Mouse (Mus musculus): ENCODE results near the gene Ssbp2. TPM values are rescaled to one million over a fixed set of nuclear protein-coding genes. Genes with fewer than 3 reads are reported as not detected.

Gene Ssbp2
- total RNA-seq, 2 experiments from 2014 or later, result 42.0 to 50.9 TPM

DNA sequence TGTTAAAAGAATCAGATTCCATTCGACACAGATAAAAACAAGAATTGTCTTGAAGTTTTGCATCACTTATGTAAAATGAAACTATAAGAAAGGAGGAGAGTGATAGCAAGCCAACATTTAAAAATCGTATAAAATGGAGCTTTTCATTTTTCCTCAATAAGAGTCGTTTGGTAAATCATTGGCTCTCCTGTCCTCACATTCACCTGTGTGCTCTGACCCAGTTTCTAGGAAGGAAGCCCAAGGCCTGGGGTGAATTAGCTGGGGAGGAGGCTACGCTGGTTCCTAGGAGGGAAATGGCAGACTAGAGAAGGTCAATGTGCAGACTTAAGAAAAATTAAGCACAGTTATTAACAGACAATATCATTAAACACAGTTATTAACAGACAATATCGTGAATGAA, 156.8 kb downstream of the Ssbp2 start:
- DNase-seq (ENCODE audit: low spot score in 2 of 2), result no peak

DNA sequence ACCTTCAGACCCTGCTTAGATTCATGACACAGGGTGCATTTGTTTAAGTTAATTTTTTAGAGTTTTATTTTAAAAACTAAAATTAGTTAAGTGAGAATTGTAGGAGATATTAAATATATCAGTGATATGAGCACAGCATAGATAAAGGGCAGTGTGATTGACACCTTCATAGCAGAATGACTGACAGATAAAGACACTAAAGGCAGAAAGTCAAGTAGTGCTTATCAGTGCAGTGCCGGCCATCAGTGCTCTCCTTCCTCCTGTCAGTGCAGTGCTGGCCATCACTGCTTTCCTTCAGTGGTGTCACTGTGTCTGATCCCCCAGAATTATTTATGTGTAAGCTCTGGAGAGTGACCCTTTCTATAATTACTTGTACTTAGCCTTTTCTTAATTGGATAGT, 159.3 kb downstream of the Ssbp2 start:
- DNase-seq (ENCODE audit: low spot score in 2 of 2), result no peak

DNA sequence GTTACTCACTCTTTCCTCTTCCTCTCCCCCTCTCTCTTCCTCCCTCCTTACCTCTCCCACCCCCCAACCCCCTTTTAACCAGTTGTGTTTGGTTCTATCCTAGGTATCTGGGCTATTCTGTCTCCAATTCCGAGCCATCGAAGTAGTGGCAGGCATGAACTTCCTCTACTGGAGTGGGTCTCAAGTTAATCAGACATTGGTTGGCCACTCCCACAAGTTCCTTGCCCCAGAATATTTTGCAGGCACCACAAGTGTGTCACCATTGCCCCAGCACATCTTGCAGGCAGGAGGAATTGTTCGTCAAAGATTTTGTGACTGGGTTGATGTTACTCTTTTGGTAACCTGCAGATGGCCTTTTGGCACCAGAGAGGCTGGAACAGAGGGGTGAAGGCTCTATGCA, 160.5 kb downstream of the Ssbp2 start:
- DNase-seq (ENCODE audit: low spot score in 2 of 2), result no peak

DNA sequence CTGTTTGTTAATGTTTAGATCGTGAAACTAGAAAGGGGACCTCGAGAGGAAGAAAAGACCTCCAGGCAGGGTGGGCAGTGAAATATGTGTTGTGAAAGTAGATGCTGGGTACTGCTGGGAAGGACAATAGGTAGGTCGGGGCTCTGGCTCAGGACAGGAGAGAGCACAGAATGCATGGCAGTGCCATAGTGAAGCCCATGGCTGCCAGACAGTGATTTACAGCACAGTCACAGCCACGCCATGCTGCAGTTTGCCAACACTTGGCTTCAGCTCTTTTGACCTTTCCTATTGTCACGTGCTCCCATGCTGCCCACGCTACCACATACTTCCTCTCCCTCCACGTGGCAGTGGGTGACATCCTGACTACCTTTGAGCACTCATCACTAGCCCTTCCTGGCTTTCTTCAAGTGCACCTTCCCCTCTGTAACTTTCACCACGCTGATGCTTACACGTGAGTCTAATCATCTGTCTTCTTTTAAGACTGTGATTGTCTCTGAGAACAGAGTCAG, 171.3 kb downstream of the Ssbp2 start:
- DNase-seq (ENCODE audit: low spot score in 2 of 2), result no peak

DNA sequence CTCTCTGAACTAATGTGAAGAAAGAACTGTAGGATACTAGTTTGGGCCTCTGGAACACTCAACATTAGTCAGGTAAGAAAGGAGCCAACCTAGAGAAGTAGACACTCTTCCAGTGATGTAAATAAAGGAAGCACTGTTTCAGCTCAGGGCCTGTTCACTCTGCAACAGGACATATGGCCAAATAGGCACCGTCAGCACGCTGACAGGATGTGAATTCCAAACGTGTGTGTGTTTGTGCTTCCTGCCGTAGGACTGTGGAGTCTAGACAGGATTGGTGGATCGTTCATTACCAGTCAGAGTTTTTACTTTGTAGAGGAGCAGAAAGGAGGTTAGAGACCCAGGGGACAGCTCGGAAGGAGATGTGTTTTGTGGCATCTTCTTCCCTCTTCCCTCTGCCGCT, 174.0 kb downstream of the Ssbp2 start:
- DNase-seq (ENCODE audit: low spot score in 2 of 2), result no peak

DNA sequence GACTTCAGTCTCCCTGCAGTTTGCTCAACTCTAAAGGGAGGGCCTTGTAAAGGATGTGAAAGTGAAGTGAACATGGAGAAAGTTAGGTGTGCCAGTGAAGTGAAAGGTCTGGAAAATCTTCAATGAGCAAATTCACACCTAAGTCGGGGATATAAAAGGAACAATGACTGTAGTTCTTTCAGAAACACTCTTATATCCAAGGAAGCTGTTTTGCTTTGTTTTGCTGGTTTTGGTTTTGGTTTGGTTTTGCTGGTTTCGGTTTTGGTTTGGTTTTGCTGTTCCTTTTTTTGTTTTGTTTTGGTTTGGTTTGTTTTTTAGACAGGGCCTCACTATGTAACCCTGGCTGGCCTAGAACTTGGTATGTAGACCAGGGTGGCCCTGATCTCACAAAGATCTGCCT, 175.9 kb downstream of the Ssbp2 start:
- DNase-seq (ENCODE audit: low spot score in 2 of 2), result no peak

DNA sequence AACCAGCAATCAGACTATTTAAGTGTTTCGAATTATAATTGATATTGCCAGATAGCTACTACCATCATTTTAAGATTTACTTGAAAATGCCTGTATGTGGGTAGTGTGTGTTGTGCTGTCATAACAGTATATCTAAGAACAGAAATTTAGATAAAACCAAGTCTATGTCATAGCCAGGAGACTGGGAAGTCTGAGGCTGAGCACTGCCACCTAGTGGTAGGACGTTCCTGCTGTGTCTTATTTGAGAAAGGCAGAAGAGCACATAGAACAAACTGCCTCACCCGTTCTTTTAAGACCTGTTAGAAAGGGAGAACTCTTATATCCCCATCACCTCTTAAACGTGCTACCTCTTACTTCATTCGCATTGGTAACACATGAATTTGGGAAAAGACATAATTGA, 176.7 kb downstream of the Ssbp2 start:
- peak; percentile 38 to 53 for DNase-seq (ENCODE audit: low spot score in 2 of 2)

DNA sequence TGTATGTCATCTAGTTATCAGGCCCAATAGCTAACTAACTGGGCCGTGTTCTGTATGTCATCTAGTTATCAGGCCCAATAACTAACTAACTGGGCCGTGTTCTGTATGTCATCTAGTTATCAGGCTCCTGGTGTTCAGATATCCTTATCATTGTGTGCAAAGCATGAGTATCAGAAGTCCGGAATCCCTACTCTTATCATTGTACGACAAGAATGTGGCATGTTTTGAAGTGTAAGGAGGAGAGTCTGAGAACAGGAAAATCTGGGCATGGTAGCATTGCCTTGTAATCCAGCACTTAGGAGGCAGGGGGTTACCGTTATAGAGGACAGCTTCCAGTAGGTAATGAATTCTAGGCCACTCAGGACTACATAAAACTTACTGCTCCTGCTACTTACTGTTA, 178.8 kb downstream of the Ssbp2 start:
- no peak for DNase-seq (ENCODE audit: low spot score in 2 of 2)

DNA sequence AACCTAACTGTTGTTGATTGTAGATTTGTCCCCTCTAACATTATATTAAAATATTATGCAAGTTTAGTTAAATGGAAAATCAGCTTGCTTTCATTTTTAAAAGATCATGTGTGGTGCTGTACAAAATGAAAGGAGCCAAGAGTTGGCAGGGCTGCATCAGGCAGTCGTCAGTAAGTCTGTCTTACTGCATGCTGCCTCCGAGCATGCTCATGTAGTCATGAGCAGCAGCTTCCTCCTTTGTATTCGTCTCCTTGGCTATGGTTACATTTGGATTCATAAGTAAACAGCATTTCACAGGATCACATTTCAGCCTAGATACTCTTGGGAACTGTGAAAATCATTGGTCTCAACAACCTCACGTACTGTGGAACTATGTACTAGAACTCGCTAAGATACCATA, 180.1 kb downstream of the Ssbp2 start:
- DNase-seq (ENCODE audit: low spot score in 2 of 2), result no peak

DNA sequence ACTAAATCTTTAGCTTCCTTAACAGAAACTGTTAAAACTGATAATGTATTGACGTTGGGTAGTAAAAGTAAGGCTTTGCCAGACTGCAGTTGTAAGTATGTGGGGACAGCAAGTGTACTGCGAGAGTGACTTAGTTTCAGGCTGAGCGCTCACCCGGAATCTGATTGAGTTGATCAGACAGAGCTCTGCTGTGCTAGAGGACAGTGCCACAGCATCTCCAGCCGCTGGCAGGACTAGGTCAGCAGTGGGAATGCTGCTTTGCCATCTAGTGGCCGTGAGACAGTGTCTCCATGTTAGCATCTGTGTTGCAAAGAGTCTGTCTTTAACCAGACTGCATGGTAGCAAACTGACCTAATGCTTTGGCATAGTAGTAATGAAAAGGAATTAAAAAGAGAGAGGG, 188.2 kb downstream of the Ssbp2 start:
- no peak for DNase-seq (ENCODE audit: low spot score in 2 of 2)

DNA sequence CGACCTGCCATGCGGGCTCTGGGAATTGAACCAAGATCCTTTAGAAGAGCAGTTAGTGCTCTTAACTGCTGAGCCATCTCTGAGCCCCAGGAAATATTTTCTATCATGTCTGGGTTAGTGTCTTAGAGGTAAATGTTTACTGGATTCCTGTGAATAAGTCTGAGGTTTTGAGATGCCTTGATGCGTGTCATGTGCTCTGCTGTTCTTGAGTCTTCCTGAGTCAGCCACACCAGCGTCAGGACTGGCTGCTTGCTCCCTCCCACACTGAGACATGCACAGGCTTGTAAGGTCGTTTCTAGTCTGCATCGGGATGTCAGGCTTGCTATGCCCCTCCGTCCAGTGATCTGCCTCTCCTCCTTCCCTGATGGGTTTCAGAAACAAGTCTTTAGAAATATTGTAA, 189.8 kb downstream of the Ssbp2 start:
- DNase-seq (ENCODE audit: low spot score in 2 of 2), result no peak

DNA sequence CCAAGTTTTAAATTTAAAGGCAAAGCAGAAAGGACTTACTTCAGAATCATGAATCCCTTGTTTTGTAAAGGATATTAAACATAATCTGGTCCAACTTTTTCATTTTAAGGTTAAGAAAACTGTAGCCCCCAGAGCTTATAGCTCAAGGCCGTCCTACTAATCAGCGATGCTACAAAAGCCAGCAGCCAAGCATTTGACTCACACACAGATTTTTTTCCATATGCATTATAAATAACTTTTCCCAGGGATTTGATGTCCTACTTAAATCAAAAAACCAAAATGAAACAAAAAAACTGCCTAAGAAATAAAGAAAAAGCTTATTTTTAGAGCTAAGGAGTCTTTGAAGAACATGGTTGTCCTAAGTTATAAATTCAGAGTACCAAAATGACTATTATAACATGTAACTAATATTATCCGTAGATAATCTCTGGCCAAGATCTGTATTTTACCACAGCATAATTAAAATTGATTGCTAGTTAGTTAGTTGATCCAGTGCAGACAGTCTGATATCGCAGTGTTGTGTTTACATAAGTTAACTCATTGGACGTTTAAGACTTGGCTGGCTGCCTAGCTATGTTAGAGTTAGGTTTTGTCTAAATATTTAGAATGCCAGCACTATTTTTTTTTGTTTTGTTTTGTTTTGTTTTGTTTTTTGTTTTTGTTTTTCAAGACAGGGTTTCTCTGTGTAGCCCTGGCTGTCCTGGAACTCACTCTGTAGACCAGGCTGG, 201.1 kb downstream of the Ssbp2 start:
- no peak for DNase-seq (ENCODE audit: low spot score in 2 of 2)

DNA sequence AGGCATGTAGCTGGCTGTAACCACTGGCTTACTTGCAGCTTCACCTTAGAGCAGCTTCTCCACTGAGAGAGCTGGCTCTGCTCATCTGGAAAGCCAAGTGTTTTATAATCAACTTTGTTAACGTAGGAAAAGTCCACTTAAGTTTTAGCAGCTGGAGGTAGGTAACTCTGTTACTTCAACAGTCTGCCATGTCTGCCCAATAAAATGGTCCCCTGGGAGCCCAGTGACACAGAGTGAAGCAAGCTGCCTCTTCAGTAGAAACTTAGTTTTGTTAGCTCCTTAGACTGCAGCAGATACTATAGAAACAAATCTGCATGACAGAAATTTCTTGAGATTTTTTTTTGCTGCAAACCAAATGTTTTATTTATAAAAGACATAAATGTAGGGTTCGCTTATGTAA, 202.7 kb downstream of the Ssbp2 start:
- DNase-seq (ENCODE audit: low spot score in 2 of 2), result no peak

DNA sequence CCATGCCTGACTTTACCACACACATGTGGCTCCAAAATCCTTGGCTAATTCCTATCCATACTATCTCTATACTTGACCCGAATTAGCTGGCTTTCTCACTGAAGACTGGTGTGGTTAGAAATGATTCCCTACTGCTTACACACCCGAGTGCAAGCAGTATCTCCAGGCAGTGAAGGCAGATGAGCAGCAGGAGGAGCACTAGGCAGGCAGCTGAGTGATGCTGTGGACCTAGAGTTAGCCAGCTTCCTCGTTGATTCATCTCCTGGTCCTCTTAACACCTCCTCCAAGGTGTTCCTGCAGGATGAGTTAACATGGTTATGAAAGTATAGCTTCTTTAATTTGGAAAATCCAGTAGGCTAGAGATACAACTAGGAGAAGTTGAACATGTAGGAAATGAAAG, 213.2 kb downstream of the Ssbp2 start:
- no peak for DNase-seq (ENCODE audit: low spot score in 2 of 2)

DNA sequence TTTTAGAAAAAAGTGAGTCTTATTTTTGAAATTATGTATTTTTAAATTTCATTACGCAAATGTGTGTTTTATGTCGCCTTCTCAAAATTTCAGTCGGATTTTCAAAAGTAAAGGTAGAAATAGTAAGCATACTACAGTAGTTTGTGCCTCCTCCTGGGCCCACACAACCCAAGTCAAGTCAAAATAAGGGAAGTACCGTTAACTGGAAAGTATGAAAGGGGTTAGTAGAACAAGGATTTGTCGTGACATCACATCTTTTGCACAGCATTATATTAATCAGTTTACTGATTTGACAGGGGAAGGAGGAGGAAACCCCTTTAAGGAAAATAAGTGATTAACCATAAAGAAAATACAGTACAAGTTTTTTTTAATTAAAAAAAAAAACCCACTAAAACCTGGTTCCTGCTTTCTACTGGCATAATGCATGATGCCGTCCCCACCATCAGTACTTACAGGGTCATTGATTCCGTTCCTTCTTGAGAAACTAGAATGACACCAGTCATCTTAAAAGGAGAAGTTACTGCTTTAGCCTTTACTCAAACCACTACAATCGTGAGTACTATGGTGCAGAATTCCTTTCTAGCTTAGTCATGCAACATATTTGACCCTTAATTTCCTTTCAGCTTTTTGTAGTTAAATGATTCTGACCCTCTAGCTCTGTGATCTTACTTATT, 220.8 kb downstream of the Ssbp2 start:
- DNase-seq (ENCODE audit: low spot score in 2 of 2), result no peak

DNA sequence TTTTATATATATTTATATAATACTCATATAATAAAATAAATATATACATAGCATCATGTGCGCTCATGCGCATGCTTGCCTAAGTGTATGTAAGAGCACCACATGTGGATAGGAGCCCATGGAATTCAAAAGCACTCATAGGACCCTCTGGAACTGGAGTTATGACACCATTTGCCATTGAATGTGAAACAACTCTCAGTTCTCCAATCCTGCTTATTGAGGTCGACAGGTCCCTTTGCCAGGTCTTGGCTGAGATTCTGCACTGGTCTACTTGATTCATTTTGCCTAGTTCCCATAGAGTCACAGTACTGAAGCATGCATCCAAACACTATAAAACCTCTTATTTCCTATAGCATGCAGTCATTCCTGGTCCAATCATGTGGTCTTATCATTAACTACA, 221.4 kb downstream of the Ssbp2 start:
- DNase-seq (ENCODE audit: low spot score in 2 of 2), result no peak

DNA sequence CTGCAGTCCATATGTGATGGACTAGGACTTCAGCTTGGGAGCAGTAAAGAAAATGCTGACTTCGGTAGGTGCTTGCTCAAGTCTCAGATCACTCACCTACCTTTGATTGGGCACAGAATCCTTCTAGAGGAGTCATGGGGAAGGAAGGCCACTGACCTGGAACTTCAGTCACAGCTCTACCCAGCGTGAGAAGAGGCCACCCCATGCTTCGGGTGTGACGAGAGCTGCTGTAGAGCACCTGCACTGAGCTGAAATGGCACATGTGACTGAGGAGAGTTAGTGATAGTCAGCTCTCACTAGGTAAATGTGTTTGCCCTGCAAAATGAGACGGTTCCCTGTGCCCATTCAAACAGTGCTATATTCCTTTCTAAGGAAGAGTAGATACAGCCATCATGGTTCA, 230.0 kb downstream of the Ssbp2 start:
- DNase-seq (ENCODE audit: low spot score in 2 of 2), result no peak

DNA sequence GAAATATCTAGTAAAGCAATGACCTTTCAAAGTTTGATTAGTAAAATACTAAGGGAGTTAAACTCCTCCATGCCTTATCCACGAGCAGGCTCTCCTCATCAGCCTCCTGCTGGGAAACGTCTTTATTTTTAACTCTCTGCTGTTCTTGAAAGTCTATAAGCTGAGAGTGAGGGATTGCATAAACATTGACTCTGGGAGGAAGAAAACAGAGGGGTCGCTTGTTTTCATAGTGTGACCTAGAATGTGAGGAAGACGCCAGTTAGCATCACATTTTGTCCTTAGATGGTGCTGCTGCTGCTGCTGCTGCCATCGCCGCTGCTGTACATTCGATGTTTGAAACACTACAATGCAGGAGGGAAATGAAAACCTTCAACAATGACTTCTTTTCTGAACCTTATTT, 233.5 kb downstream of the Ssbp2 start:
- no peak for DNase-seq (ENCODE audit: low spot score in 2 of 2)

DNA sequence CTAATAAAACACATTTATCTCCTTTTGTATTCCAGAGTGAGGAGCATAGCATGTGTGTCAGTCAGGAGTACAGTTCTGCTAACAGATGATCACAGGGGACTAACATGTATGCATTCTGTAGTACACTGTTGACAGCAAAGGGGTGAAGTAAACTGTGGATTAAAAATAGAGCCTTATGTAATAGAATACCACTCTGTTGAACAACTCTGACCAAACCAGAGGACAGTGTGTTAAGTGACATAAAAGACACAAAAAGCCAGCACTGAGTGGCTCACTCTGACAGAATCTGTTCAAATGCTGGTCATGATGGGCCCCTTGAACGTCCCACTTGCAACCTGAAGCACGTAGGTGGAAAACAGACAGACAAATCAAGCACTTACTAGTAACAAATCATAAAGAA, 235.3 kb downstream of the Ssbp2 start:
- no peak for DNase-seq (ENCODE audit: low spot score in 2 of 2)

DNA sequence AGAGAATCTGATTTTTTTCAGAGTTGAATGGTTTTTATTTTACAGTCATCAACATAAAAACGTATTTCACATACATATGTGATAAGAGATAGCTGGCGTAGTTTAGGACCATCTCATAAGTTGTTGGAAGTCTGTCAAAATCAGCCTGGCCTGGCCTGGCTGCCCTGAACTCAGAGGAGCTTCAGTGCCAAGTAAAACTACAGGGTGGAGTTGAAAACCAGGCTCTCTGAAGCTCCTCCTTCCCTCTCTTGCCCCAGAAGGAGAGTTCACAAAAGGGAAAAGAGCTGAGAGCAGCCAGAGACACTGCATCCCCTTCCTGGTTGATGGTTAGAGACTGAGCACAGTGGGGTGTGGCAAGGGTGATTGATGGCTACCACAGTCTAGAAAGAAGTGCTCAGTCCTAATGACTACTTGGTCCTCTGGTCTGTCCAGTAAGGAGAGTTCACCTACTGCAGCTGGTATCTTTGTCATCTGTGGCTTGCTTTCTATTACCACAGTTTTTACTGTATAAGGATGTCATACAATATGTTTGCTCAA, 236.1 kb downstream of the Ssbp2 start:
- no peak for DNase-seq (ENCODE audit: low spot score in 2 of 2)

DNA sequence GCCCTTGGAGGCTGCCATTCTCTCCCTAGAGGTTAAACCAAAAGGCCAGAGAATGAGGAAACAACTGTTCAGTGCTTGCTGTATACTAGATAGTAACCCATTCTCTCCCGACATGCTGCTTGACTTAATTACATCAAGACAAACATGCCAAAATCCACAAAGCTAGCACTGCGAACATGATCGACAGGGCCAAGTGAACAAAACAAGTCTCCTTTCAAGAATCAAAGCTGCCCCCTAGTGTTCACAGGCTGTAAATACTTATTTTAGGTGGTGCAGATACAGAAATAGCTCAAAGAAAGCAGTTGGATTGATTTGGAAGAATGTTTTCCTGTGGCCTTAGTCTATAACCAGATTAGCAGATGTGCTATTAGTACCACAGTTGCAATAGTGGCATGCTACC, 236.9 kb downstream of the Ssbp2 start:
- DNase-seq (ENCODE audit: low spot score in 2 of 2), result no peak

DNA sequence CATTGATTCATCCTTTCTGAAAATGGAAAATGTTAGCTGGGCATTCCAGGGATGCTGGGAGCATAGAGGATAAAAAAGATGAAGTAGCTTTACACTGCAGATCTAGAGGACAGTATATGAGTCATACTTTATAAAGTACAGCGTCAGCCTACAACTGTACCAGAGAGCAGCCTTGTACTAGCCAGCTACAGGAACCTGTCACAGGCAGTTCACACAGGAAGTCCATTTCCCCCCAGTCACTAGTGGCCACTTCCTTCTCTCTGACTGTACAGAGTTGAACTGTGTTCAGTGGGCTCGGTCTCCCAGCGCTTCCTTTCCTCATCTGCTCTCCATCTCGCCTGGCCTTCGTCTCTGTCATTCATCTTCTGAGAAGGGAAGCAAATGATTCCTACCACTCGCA, 242.3 kb downstream of the Ssbp2 start:
- DNase-seq (ENCODE audit: low spot score in 2 of 2), result no peak

DNA sequence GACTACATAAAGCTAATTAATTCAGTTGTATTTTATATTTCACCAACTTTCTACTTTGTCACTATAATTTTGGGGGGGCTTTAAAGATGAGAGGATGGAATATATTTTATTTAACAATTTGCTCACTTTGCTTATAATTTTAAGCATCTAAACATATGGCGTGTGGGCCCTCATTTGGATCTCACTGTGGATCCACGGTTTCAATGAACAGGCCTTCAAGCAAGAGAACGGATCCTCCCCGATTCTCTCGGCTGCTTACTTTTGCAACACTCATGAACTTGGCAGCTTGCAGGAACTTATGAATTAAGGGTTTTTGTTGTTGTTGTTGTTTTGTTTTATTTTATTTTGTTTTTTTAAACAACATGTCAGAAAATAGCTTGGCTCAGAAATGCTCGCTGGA, 259.4 kb downstream of the Ssbp2 start:
- DNase-seq (ENCODE audit: low spot score in 2 of 2), result no peak

Data from adrenal gland, postnatal 4 days (tissue).